Mouse (Mus musculus) left cerebral cortex, postnatal 25 days (tissue): ENCODE results near the gene Nkx2-3. TPM values are rescaled to one million over a fixed set of nuclear protein-coding genes. Genes with fewer than 3 reads are reported as not detected.

Source experiments
- DNase-seq, 2 experiments: peaks; one replicate each; pipeline ENCODE4 v3.0.0; 2022; ENCODE audit warnings: low spot score in 2 of 2, mixed read lengths in 1 of 2
- intact Hi-C: fragments of 180-260 bp; cut with DNase I; formaldehyde crosslinking; loops from one replicate; pipeline ENCODE4 v1.15.1; 2025
- microRNA-seq, 2 experiments: library from miRNA; unstranded; fragments of <30 nt; microRNA quantifications; one replicate each; pipeline ENCODE4 v1.2.0; 2022
- total RNA-seq, 2 experiments: library from RNA; stranded (reverse); gene quantifications; 2 replicates each; pipeline ENCODE4 v1.2.3; 2021

The Nkx2-3 gene
- total RNA-seq, 2 experiments from 2014 or later = not detected

DNA sequence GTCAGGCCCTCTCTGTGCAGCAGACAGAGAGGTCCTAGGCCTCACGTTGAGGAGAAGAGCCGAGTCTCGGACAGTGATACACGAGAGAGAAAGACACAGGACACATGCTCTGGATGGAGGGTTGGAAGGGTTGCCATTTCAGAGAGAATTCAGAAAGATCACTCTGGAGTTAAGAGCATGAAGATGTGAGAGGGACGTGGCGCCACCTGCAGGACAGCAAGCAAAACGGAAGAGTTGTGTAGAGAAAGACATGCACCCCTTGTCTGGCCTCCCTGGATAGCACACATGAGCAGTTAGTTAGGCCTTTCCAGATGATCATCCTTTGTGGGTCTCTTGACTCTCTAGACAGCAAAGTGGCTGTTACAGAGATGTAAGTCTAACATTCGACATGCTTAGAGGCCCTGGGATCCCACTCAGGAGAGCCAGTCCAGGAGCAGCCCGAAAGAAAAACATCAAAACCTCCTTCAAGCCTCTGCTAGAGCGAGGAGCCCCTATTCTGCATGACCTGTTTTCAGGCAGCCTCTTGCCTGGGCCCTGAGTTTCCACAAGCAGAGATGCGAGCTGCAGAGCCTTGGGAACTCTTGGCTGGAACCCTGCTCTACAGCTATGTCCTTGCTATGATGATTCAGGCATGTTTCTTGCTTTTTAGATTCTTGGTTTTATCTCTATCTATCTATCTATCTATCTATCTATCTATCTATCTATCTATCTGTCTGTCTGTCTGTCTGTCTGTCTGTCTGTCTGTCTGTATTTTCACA, 43.8 kb downstream of the Nkx2-3 start:
- intact Hi-C loops = loop anchor here (2.0 kb wide), 1 partner anchor 25 kb away; no protein-coding TSS in a partner anchor
- DNase-seq = peak; percentile 29 to 69

DNA sequence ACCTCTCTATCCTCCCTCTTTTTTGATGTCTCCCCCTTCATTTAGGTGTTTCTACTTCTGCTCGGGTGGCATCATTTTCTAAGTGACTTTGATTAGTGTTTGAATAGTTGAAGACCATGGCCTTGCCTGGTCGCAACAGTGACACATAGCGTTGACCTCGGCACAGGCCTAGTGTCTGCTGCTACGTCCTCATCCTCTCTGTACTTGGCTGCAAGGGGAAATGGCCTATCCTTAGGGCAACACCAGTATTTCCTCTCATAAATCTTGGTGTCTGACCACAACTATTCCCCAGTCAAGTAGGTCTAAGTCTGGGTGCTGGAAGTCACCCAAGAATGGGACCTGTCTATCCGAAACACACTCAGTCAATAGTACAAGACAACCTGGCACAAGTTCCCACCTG, 47.5 kb downstream of the Nkx2-3 start:
- intact Hi-C loops = loop anchor here (5.0 kb wide), 1 partner anchor 127 kb away; no protein-coding TSS in a partner anchor
- DNase-seq = no peak

DNA sequence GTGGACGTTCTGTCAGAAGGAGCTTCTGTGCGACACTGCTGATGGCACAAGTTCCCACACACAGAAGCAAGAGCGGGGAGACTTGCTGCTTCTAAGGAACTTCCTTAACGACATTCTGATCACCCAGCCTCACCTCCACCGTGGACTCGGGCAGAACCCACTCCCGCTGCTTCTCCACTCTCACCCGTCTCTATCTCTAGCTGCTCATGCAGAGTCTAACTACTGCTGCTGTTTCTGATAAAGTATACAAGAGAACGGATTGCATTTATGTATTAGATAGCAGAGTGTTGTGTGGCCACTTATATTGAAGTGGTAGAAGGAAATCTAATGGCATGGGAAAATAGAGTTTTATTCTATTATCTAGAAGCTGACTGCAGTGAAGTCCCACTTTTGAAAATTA, 48.6 kb downstream of the Nkx2-3 start:
- intact Hi-C loops = loop anchor here (5.0 kb wide), 1 partner anchor 128 kb away; no protein-coding TSS in a partner anchor
- DNase-seq = no peak

DNA sequence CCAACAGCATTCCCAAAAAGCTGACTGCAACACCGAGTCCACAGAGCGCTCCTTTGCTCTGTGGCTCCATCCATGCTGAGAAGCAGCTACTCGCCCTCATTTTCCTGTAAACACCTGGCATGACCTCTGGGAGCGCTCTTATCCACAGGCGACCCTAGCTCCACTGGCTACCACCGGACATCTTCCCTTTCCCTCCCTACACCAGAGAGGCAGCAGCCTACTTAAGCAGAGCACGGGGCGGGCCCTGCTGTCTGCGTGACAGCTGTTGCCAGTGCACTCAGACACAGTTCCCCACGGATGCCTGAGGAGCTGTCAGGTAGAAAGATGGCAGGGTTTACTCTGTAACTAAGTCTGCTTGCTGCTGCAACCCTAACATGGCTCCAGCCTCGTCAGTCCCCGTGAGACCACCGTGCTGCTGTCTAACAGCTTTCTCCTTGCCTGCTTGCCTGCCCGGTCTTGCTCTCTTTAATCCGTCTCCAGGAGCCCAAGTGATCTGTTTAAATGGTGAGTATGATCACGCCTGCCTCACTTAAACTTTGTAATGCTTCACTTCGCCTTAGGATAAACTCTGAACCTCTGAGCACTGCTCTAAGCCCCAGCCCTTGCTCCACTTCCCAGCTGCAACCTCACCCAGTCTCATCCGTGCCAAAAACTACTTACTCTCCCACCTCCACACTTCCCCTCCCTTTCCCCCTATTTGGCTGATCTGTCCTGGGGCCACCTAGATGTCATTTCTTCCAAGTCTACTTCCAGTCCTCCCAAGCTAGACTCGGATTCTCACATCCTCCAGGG, 50.2 kb downstream of the Nkx2-3 start:
- intact Hi-C loops = loop anchor here (5.0 kb wide), 1 partner anchor 130 kb away; no protein-coding TSS in a partner anchor
- DNase-seq = no peak

DNA sequence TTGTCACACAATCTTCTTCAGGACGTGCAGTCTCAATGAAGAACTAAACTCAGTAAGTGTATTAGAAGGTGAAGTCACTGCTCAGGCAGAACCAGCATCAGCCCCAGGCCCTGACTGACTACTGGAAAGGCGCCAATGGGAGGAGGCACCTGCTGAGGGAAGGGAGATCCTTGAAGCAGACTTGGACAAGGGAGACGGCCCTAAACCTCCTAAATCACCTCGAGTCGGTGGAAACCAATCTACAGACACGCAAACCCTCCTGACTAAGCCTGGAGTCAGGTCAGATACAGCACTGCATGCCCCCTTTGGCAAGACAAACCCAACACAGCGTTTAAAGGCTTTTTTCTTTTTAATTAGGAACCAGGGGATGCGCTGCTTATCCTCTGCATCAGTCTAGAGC, 51.3 kb downstream of the Nkx2-3 start:
- intact Hi-C loops = loop anchor here (5.0 kb wide), 1 partner anchor 131 kb away; no protein-coding TSS in a partner anchor
- no peak for DNase-seq

Small RNA genes within 50 kb of the gene (microRNA-seq; reads per million reads assigned to microRNA genes)
- gene Gm22646 = 0 reads per million in 2 experiments

Other genes starting within 250 kb of the Nkx2-3 start
- under 1 TPM in 1 of 2 experiments, not detected in 1; 0.37 TPM for gene Hpse2, start 224.0 kb upstream of the Nkx2-3 start, total RNA-seq
- gene Cnnm1, start 171.9 kb upstream of the Nkx2-3 start, total RNA-seq = 10 to 100 TPM; 95.3 to 98.9 TPM
- gene Got1, start 87.7 kb upstream of the Nkx2-3 start, total RNA-seq = 100 to 1,000 TPM; 340 to 351 TPM
- gene Slc25a28, start 62.6 kb downstream of the Nkx2-3 start, total RNA-seq = 10 to 100 TPM; 35.8 to 36.6 TPM
- gene Entpd7, start 77.3 kb downstream of the Nkx2-3 start, total RNA-seq = 10 to 100 TPM; 20.3 to 24.0 TPM
- gene Cutc, start 140.7 kb downstream of the Nkx2-3 start, total RNA-seq = 1 to 10 TPM; 5.7 to 6.1 TPM
- 10 to 100 TPM; 14.1 to 22.3 TPM for gene Cox15, start 140.7 kb downstream of the Nkx2-3 start, total RNA-seq
- under 1 TPM; 0.07 to 0.09 TPM for gene Abcc2, start 169.9 kb downstream of the Nkx2-3 start, total RNA-seq